Comparison of ENCODE assay signal across 8 mouse cellular contexts in genomic region chr1:130716513-130717290, GRCm38 (mm10). TPM values are rescaled to one million over a fixed set of nuclear protein-coding genes. Genes with fewer than 3 reads are reported as not detected.
DNase-seq lines count a peak whose midpoint lies in the region; ATAC-seq lines count a peak whose summit lies in the region.

No protein-coding gene starts in this region.

- no peaks in the 10 kb centered on the region for H3K36me3 ChIP-seq in forebrain, embryonic 11.5 days (ENCODE audit: control insufficient read depth, insufficient read depth, low read length)
- H3K36me3 ChIP-seq in intestine, embryonic 15.5 days, result 0 out of 2 replicates have a peak, but pooled peaks cover 3% of the 10 kb centered on the region
- H3K36me3 ChIP-seq in limb, embryonic 13.5 days, result peaks cover 15% of the 10 kb centered on the region
- 0 out of 2 replicates have a peak, but pooled peaks cover 2% of the 10 kb centered on the region for H3K36me3 ChIP-seq in midbrain, embryonic 15.5 days (replicated peaks)

- H3K4me3 ChIP-seq in forebrain, embryonic 11.5 days (ENCODE audit: low read depth, low read length), result peak overlapping the region; percentile 83
- H3K4me3 ChIP-seq in intestine, embryonic 15.5 days (replicated peaks), result peak overlapping the region; percentile 81
- peak overlapping the region; percentile 86 for H3K4me3 ChIP-seq in limb, embryonic 13.5 days
- H3K4me3 ChIP-seq in midbrain, embryonic 15.5 days, result peak overlapping the region; percentile 59

- H3K9me3 ChIP-seq in forebrain, embryonic 11.5 days (ENCODE audit: control insufficient read depth, low read length), result no peaks in the 10 kb centered on the region
- H3K9me3 ChIP-seq in intestine, embryonic 15.5 days, result no peaks in the 10 kb centered on the region
- H3K9me3 ChIP-seq in limb, embryonic 13.5 days, result no peaks in the 10 kb centered on the region
- H3K9me3 ChIP-seq in midbrain, embryonic 15.5 days, result no peaks in the 10 kb centered on the region

- H3K9ac ChIP-seq in forebrain, embryonic 11.5 days (ENCODE audit: low read length), result peak overlapping the region; percentile 96
- H3K9ac ChIP-seq in intestine, embryonic 15.5 days, result peak overlapping the region; percentile 93
- peak overlapping the region; percentile 94 for H3K9ac ChIP-seq in limb, embryonic 13.5 days
- H3K9ac ChIP-seq in midbrain, embryonic 15.5 days, result peak overlapping the region; percentile 96

- peak overlapping the region; percentile 92 for H3K4me2 ChIP-seq in forebrain, embryonic 11.5 days (ENCODE audit: low read depth, low read length, severe bottlenecking)
- H3K4me2 ChIP-seq in intestine, embryonic 15.5 days (replicated peaks), result peak overlapping the region; percentile 86
- peak overlapping the region; percentile 99 for H3K4me2 ChIP-seq in limb, embryonic 13.5 days (replicated peaks)
- H3K4me2 ChIP-seq in midbrain, embryonic 15.5 days, result peak overlapping the region; percentile 92

- H3K27me3 ChIP-seq in forebrain, embryonic 11.5 days (ENCODE audit: control insufficient read depth, insufficient read depth, low read length), result no peaks in the 10 kb centered on the region
- no peaks in the 10 kb centered on the region for H3K27me3 ChIP-seq in intestine, embryonic 15.5 days (replicated peaks)
- H3K27me3 ChIP-seq in limb, embryonic 13.5 days, result peaks cover 7% of the 10 kb centered on the region; the same call in 1 of the 2 replicates
- no peaks in the 10 kb centered on the region for H3K27me3 ChIP-seq in midbrain, embryonic 15.5 days (replicated peaks)

- peak; percentile 34 for ATAC-seq in forebrain, embryonic 11.5 days (replicated peaks; ENCODE audit: low FRiP score)
- peak; percentile 9 for ATAC-seq in intestine, embryonic 15.5 days
- peak; percentile 13 for ATAC-seq in limb, embryonic 13.5 days (ENCODE audit: low FRiP score, low read depth)
- ATAC-seq in midbrain, embryonic 15.5 days (replicated peaks), result peak; percentile 3

- peak overlapping the region; percentile 58 for H3K27ac ChIP-seq in forebrain, embryonic 11.5 days (ENCODE audit: low read depth, low read length)
- H3K27ac ChIP-seq in intestine, embryonic 15.5 days, result peak overlapping the region; percentile 74
- peak overlapping the region; percentile 28; the same call in 1 of the 2 replicates for H3K27ac ChIP-seq in limb, embryonic 13.5 days
- H3K27ac ChIP-seq in midbrain, embryonic 15.5 days, result peak overlapping the region; percentile 88

- intact Hi-C loops in left cerebral cortex, postnatal 36 days (cut with DNase I), result no loop called here

- peak; percentile 27 for DNase-seq in left cerebral cortex, adult 11 months (ENCODE audit: low spot score)
- no peak for DNase-seq in left cerebral cortex, postnatal 36 days (ENCODE audit: low spot score in 2 of 2)
- peak; percentile 67 for DNase-seq in adrenal gland, postnatal 10 days
- DNase-seq in forebrain, embryonic 11.5 days (ENCODE audit: low spot score), result peak; percentile 75
- peak; percentile 22 to 26 for DNase-seq in thymus, postnatal 10 days (ENCODE audit: low spot score in 2 of 2)

- WGBS in forebrain, embryonic 11.5 days, result 1% methylated on average over 42 of the region's 42 CpGs
- under 1% methylated on average over 42 of the region's 42 CpGs for WGBS in intestine, embryonic 15.5 days
- WGBS in limb, embryonic 13.5 days, result under 1% methylated on average over 42 of the region's 42 CpGs
- WGBS in midbrain, embryonic 15.5 days, result under 1% methylated on average over 42 of the region's 42 CpGs

- peaks cover 3% of the 10 kb centered on the region; the same call in 1 of the 2 replicates for H3K4me1 ChIP-seq in forebrain, embryonic 11.5 days (replicated peaks; ENCODE audit: control insufficient read depth, insufficient read depth, low read length)
- peaks cover 6% of the 10 kb centered on the region; the same call in 1 of the 2 replicates for H3K4me1 ChIP-seq in intestine, embryonic 15.5 days (replicated peaks)
- H3K4me1 ChIP-seq in limb, embryonic 13.5 days, result peaks cover 18% of the 10 kb centered on the region
- H3K4me1 ChIP-seq in midbrain, embryonic 15.5 days, result peaks cover 26% of the 10 kb centered on the region

RNA-seq across cellular contexts. Expression of gene Yod1, which starts 0.4 kb away (rescaled TPM):
- 10 to 100 TPM; 15.0 to 18.0 TPM for total RNA-seq in left cerebral cortex, postnatal 36 days (2021)
- total RNA-seq in adrenal gland, postnatal 10 days (2021), result 1 to 10 TPM; 7.4 to 8.1 TPM
- 13.5 and 17.1 TPM in 2 replicates for polyA plus RNA-seq in forebrain, embryonic 11.5 days (2014; fragmentation: Nextera tagmentation; extraction: Ambion mirVana)
- polyA plus RNA-seq in intestine, embryonic 15.5 days (2015; fragmentation: Nextera tagmentation; extraction: Ambion mirVana), result 10.2 and 10.5 TPM in 2 replicates
- 12.4 and 12.5 TPM in 2 replicates for polyA plus RNA-seq in limb, embryonic 13.5 days (2015; fragmentation: Nextera tagmentation; extraction: Ambion mirVana)
- 17.6 TPM in 2 replicates for polyA plus RNA-seq in midbrain, embryonic 15.5 days (2015; fragmentation: Nextera tagmentation; extraction: Ambion mirVana)

RNA-seq across cellular contexts. Expression of gene Gm29427, which starts 1.1 kb away (rescaled TPM):
- not detected for total RNA-seq in left cerebral cortex, postnatal 36 days (2021)
- total RNA-seq in adrenal gland, postnatal 10 days (2021), result not detected
- polyA plus RNA-seq in forebrain, embryonic 11.5 days (2014; fragmentation: Nextera tagmentation; extraction: Ambion mirVana), result not detected in 2 replicates
- polyA plus RNA-seq in intestine, embryonic 15.5 days (2015; fragmentation: Nextera tagmentation; extraction: Ambion mirVana), result not detected in 2 replicates
- not detected in 2 replicates for polyA plus RNA-seq in limb, embryonic 13.5 days (2015; fragmentation: Nextera tagmentation; extraction: Ambion mirVana)
- polyA plus RNA-seq in midbrain, embryonic 15.5 days (2015; fragmentation: Nextera tagmentation; extraction: Ambion mirVana), result 0.14 TPM in 1 of 2 replicates, not detected in the other

RNA-seq across cellular contexts. Expression of gene Pfkfb2, which starts 12.4 kb away (rescaled TPM):
- total RNA-seq in left cerebral cortex, postnatal 36 days (2021), result 10 to 100 TPM; 39.3 to 43.8 TPM
- total RNA-seq in adrenal gland, postnatal 10 days (2021), result 10 to 100 TPM; 16.1 to 22.1 TPM
- polyA plus RNA-seq in forebrain, embryonic 11.5 days (2014; fragmentation: Nextera tagmentation; extraction: Ambion mirVana), result 7.3 and 8.6 TPM in 2 replicates
- 10.8 and 11.2 TPM in 2 replicates for polyA plus RNA-seq in intestine, embryonic 15.5 days (2015; fragmentation: Nextera tagmentation; extraction: Ambion mirVana)
- polyA plus RNA-seq in limb, embryonic 13.5 days (2015; fragmentation: Nextera tagmentation; extraction: Ambion mirVana), result 8.7 and 9.4 TPM in 2 replicates
- 22.2 and 25.5 TPM in 2 replicates for polyA plus RNA-seq in midbrain, embryonic 15.5 days (2015; fragmentation: Nextera tagmentation; extraction: Ambion mirVana)

RNA-seq across cellular contexts. Expression of gene AA986860, which starts 15.1 kb away (rescaled TPM):
- 1 to 10 TPM; 2.0 to 2.1 TPM for total RNA-seq in left cerebral cortex, postnatal 36 days (2021)
- total RNA-seq in adrenal gland, postnatal 10 days (2021), result 1 to 10 TPM; 2.1 to 2.3 TPM
- 0.83 and 1.1 TPM in 2 replicates for polyA plus RNA-seq in forebrain, embryonic 11.5 days (2014; fragmentation: Nextera tagmentation; extraction: Ambion mirVana)
- polyA plus RNA-seq in intestine, embryonic 15.5 days (2015; fragmentation: Nextera tagmentation; extraction: Ambion mirVana), result 58.1 and 62.2 TPM in 2 replicates
- polyA plus RNA-seq in limb, embryonic 13.5 days (2015; fragmentation: Nextera tagmentation; extraction: Ambion mirVana), result 1.2 and 1.3 TPM in 2 replicates
- polyA plus RNA-seq in midbrain, embryonic 15.5 days (2015; fragmentation: Nextera tagmentation; extraction: Ambion mirVana), result 0.26 and 0.56 TPM in 2 replicates

RNA-seq across cellular contexts. Expression of gene C4bp, which starts 55.3 kb away (rescaled TPM):
- total RNA-seq in left cerebral cortex, postnatal 36 days (2021), result not detected
- 10 to 100 TPM; 11.4 to 14.9 TPM for total RNA-seq in adrenal gland, postnatal 10 days (2021)
- not detected in 2 replicates for polyA plus RNA-seq in forebrain, embryonic 11.5 days (2014; fragmentation: Nextera tagmentation; extraction: Ambion mirVana)
- polyA plus RNA-seq in intestine, embryonic 15.5 days (2015; fragmentation: Nextera tagmentation; extraction: Ambion mirVana), result 2.4 and 2.6 TPM in 2 replicates
- polyA plus RNA-seq in limb, embryonic 13.5 days (2015; fragmentation: Nextera tagmentation; extraction: Ambion mirVana), result not detected in 2 replicates
- not detected in 2 replicates for polyA plus RNA-seq in midbrain, embryonic 15.5 days (2015; fragmentation: Nextera tagmentation; extraction: Ambion mirVana)

Comparison
In these comparisons a context has a peak if more than half of its experiments do, and no peak if none do; other contexts are left out.
1. DNase-seq: peak in left cerebral cortex, adult 11 months (single experiment), adrenal gland, postnatal 10 days (single experiment), forebrain, embryonic 11.5 days (single experiment) and thymus, postnatal 10 days (2 of 2); none in left cerebral cortex, postnatal 36 days (0 of 2).
2. H3K27ac ChIP-seq: peak in every context shown above with its lines; median percentile 88 in midbrain, embryonic 15.5 days; 74 in intestine, embryonic 15.5 days; 58 in forebrain, embryonic 11.5 days; 28 in limb, embryonic 13.5 days.
3. Peak in every context shown above with its lines, with median percentiles within 50 percentile points of each other: ATAC-seq, H3K4me2 ChIP-seq, H3K4me3 ChIP-seq and H3K9ac ChIP-seq.